Mouse (Mus musculus): ENCODE measurements at regions not wholly inside any gene's neighbourhood (a gene's known extent, or its start where the extent isn't known, plus 50 kb on each side); places are given as distances from the start of the nearest gene placed in this dataset.

DNA sequence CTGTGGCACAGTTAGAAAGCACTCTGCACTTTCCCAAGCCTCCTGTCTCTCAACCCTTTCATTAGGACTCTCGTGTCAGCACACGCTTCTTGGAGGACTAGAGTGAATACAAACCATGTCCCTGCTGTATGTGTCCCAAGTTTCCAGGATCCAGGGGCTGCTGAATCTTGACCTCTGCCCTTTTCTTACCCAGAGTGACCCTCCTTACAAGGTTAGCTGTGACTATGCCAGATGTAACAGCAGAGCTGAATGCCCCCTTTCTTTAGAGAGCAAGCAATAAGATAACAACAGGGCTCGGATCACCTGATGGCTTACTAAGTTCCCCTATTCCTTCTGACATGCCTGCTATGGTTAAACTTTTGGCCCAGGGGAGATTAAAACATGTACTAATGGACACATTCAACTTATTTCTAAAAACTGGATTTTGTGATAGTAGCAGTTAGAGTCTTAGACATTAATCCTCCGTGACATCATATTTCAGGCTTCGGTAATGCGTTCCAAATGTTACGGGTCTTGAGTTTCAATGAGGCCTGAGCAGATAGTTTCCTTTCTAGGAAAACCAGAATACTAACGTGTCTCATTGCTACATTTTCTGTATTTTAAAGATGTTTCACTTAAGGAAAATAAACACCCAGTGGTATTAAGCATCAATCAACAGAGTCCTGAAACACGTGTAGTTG, 607.0 kb downstream of the Dhx35 start:
- no peak for DNase-seq

DNA sequence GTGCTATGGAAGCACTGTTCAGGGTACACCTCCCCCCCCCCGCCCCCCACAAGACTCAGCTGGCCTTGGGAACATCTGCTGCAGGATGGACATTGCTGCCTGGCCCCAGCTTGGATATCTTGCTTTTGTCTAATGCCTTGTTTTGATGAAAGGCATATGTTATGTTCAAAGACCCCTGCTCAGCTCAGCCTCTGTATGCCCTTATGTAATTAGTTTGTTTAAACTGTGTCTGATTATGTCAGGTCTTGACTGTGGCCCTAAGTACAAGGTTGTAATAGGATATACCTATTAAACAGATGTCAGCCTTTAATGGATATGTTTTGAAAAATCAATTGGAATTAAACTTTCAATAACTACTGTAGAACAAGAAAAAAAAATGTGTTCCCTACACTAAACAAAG, 610.3 kb downstream of the Dhx35 start:
- no peak for DNase-seq

DNA sequence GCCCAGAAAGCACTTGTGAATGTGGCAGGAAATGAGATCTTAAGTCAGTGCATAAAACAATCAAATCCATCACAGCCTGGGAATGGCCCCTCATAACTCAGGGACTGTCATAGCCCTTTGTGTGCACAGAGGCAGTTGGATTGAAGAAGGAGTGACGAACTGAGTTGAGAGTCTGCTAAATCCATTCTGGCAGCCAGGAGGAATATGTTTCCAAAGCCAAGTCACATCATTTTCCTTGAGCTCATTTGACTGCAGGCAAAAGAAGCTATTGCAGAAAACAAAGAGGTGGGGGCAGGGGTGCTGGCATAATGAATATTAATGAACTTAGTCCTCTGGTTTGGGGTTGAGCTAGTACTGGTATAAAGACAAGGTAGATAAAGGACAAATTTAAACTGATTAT, 620.0 kb downstream of the Dhx35 start:
- no peak for DNase-seq

DNA sequence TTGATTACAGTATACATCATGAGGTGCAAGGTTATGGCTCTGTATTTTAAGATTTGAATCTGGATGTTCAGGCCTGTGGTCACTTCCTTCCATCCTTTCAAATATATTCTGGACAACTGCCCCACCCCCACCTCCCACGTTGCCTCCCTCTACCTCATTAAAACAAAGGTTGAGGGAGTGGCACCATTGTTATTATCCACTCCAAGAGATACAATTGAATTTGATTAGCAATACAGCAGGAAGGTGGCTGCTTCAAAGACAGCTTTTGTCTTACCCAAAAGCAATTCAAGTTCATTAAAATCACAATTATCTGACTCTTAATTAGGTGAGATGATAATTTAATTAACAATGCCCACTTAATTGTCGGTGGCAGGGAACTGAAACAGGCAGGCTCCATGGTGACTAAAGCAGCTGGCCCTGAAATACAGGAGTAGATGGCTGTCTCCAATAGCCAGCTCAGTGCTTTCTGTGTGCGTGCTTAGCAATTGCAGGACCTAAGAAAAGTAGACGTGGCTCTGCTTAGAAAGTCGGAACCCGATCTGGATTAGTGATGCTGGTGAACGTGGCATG, 623.8 kb downstream of the Dhx35 start:
- no peak for DNase-seq

DNA sequence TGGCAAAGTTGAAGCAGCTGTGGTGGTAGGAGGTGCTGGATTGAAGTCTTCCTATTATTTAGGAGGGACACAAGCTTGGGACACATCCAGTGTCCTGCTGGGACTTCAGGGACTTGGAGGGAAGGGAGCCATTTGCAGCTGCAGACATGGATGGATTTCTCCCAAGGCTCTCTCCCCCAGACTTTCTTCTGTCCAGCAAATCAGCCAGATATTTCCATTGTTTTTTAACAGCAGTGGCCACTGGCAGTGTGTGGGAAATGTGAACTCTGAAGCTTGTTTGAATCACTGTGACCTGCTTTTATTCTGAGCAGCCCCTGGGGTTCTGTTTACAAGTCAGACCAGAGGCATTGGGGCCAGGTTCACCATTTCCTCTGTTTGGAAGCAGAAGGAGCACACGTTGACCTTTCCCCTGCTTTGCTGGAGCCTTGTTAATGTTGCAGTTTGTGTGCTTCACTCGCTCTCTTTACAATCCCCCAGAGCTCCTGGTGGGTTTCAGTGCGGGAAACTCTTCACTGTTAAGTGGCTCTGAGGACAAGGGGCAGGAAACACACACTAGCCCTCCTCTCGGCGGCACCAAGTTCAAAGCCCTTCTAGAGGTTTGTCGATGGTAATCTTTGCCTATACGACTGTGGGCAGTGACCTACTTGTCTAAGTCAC, 627.8 kb downstream of the Dhx35 start:
- DNase-seq, result no peak

DNA sequence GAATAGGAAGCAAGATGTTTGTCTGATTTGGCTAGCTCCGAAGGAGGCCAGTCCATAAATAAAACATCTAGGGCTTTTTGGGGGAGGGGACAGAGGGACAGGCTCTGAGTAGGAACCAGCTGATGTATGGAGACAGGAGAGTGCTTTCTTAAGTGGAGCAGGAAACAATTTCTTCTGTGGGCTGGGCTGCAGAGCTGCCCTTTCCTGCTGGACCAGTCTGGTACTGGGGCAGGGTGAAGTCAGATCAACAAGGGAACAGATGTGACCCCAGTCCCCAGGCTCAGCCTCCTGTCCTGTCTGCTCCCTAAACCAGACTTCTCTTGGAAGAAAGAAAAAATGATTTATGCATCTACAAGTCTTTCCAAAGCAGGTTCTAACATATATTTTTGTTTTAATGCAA, 633.6 kb downstream of the Dhx35 start:
- no peak for DNase-seq

DNA sequence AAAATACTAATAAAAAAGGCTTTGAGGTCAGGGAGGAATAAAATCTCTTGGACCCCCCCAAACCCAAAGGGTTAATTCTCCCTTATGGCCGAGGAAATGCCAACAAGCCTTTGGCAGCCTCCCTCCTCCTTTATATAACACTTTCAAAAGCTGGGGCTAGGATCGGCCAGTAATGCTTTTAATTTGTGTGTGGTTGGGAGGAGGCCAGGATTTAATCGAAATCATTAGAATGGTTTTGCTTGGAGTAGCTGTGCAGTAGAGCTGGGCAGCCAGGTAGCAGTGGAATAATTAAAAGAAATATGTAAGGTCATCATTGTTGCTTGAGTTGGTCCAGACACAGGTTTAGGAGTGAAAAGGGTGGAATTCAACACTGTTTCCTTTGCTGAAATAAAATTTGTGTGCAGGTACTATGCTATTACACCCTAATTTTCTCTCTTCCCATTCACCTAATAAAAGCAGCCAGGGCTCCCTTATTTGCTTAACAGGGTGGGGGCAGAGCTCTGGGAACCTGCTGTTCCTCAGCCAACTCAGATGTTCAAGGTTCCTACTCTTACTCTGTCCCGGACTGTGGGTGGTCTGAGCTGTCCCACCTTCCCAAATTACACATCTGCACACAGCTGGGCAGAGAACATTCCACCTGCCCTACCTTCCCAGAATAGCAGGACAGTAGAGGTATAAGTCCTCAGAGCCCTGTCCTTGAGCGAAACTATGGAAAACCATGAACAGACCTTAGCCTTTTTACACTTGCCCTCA, 636.1 kb downstream of the Dhx35 start:
- DNase-seq, result no peak

DNA sequence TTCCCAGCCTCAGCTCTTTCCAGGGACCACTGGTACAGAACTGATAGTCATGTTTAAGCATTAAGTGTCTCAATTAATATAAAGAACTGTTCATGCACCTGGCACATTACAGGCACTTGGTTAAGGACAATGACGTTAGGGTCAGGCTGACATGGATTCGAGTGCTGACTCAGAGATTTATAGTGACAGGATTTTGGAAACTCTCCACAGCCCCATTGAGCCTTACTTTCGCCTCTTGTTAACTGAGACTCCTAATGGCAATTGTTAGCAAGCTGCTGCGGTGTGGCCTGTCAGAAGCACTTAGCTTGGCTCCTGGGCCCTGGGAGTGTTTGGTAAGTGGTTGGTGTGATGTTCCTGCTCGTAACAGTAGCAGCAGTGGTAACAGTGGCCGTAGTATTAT, 644.4 kb downstream of the Dhx35 start:
- no peak for DNase-seq

DNA sequence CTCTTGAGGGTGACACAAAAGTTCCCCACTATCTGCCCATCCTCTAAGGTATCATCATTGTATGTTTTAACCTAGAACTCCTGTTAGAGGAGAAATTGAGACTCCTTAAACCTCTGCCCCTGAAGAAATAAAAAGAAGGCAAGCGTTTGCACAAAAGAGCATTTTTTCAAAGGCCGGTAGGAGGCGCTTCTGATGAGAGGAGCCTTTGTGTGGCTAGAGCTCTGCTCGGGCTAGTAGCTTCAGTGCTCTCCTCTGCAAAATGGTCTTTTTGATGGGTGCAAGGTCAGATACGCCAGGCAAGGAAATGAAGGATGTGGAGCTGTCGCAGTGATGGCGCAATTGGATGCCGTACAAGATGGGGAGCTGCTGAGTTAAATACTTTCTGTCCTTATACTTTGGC, 649.0 kb downstream of the Dhx35 start:
- peak; percentile 50 for DNase-seq

DNA sequence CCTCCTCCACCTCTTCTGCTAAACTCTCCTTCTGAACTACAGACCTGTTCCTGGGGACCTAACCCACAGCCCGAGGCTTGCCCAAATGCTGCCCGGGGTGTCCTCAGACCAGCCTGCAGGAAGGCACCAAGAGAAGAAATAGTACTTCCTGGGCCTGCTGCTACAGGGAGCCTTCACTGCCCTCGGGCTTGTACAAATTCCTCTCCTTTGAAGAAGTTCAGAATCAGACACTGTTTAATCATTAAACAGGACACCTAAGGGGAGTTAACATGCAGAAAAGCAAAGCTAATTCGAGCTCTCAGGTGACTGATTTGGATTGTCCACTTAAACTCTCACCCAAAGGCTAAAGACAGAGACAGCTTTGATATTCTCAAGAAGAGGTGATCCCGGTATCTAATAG, 651.8 kb downstream of the Dhx35 start:
- DNase-seq, result no peak

DNA sequence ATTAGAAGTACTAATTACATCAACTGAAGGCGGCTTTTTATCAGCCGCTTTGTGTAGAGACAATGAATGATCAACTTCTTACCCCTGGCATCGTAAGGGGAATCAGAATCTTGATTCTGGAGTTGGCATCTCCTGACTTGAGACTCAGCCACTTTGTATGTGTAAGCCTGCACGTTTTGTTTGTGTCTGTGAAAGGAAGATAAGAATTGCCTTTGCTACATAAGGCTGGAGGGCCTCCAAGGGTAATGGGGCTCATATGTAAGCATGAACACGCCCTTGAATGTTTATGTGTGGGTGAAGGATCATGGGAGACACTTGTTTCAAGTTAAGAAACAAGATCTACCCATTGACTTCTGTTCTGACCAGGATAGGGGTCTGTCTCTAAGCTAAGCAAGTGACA, 652.3 kb downstream of the Dhx35 start:
- no peak for DNase-seq

DNA sequence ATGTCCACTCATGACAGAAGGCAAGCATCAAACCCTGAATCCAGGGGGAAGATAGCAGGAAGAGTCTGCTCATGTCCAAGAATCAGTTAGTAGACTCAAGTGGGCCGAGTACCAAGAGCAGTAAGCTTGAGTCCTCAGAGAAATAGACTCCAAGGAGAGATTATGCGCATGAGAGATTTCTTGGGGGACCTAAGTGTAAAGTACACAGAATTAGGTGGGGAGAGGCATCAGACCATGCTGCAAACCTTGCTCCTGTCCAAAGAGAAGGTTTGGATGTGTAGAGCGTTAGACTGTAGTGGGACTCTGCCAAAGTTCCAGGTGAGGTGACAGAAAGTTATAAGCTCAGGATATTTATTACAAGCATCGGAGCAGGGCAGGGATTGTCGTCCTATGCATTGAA, 654.4 kb downstream of the Dhx35 start:
- DNase-seq, result no peak

DNA sequence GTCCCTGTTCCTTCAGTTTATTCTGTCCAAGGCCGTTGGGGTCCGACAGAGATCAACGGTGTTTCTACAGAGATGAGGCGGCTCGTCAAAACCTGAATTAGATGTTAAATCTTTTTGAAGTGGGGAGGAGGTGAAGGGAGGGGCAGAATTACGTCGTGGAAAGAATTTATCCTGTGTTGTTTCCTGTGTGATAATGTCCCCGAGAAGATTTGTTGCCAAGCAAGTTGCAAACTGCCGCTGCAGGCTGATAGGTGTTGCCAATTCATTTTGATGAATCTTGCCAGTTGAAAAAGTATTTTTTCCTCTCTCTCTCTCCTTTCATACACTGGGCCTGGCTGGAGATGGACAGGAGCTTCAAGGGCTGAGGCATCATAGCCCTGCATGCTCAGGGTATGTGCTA, 656.8 kb downstream of the Dhx35 start:
- DNase-seq, result no peak

DNA sequence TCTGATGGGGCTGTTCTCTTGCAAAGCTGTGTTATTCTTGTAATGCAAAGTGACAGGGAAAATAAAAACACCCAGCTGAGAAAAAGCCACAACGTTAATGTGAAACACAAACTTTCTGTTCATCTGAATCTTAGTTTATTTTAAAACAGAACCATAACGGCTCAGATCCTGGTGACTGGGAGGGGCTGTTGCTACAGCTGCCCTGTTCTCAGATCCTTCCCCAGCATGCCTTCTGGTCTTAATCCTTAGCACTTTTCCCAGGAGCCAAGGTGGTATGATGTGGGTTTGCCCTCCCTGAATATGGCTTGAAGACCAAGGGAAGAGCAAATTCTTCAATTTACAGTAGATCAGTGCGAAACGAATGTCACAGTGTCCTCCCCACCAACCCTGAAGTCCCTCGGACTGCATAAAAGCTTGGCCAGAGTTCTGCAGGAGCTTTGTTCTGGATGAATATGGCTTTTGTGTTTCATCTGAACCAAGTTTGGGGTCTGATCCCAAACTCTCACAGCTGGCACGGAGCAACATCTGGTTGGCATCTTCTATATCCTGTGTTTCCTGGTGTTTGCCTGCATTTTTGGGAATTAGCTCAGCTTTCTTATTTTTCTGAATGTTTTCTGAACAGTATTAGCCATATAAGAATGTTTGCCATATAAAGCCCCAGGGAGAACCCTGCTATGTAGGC, 686.9 kb downstream of the Dhx35 start:
- no peak for DNase-seq

DNA sequence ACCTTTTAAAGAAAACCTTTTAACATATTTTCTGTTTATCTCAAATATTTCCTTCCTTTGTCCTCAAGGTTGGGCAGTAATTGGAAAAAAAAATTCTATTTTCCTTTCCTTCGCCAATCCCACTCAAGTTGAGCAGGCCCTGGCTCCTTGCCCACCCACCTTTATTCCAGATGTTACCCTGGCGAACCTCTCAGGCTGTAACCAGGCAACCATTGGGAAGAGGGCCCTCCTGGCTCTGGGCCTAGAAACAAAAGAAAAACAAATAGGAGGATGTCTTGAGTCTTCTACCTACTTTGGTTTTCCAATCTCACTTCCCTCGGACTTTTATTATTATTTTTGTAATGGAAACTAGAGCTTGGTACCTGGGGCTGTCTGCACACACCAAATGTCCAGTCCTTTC, 696.5 kb downstream of the Dhx35 start:
- peak; percentile 4 for DNase-seq

DNA sequence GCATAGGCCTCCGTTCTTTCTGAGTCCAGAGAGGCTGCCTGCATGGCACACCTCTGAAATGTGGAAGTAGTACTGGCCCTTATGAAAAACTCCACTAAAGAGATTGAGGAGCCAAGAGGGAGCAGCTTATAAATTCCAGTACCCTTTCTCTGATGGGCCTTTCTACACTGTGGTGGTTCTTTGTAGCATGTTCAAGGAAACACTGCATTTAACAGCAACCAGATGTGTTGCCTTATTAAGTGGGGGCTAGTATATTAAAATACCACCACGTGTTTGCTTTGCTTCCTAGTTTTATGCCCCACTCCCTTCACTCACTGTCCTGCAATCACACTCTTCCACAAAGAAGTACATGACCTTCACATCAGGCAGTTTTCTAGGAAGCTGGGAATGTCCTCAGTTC, 704.1 kb downstream of the Dhx35 start:
- DNase-seq, result no peak

DNA sequence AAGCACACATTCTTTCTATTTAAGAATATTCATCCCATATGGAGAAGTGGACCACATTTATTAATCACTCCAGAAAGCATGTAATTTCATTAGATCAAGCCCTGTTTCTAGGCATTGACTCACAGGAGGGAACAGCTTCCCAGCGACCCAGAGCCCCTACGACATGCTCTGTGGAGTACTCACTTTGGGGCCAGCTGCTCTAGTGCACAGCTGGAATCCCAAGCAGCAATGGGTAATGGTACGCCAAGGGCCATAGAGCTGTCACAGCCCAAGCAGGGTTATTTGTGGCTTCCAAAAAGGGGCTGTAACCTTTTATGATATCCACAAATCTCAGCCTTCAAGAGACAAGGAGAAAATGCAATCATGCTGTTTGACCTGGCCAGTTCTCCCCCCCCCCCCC, 706.4 kb downstream of the Dhx35 start:
- DNase-seq, result no peak

DNA sequence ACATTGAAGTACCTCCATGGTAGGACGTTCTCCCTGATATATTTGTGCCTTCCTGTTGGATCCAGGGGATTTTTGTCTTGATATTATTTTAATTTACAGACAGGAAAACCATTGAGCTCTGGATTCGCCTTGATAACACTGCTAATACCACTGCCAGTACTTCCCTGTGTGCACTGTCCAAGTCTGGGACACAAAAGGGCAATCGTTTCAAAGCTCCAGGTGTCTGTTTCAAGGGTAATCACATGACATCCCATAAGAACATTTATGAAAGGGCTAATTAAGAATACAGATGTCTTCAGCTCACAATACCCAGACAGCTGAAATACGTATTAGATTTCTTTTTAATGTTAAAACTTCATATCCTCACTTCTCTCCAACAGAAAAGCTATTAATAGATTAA, 724.5 kb downstream of the Dhx35 start:
- no peak for DNase-seq

DNA sequence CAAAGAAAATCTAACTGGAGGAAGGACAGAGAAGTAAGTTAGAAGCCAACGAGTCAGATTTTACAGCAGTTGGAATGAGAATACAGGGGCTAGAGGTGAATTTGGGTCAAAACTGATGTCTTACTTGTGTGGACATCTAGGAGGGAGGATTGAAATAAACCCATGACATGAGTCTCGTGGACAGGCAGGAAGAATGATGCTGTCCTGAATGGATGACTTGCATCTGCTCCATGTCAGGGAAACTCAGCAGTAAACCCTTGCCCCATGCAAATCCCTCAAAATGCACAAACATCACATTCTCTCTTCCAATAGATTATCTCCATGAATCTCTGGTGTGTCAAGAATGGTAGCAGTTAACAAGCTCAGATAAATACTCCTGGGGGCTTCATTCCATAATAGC, 729.1 kb downstream of the Dhx35 start:
- no peak for DNase-seq

DNA sequence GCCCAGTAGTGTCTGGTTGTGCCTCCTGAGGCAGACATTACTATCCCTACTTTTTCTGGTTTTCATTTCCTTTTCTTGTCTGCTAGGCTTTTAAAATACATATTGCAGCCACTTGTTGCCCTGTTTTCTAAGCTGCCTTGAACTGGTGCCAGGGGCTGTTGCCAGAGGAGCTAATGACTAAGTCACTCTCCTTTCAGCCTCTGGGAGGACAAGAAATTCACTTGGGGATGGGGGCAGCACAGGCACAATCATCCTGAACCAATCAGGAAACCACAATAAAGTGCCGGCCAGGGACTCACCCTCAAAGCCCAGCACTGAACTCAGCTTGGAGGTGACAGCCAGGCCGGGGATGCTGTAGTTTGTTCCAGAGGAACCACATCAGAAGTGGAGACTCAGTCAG, 740.3 kb downstream of the Dhx35 start:
- DNase-seq, result peak; percentile 29

DNA sequence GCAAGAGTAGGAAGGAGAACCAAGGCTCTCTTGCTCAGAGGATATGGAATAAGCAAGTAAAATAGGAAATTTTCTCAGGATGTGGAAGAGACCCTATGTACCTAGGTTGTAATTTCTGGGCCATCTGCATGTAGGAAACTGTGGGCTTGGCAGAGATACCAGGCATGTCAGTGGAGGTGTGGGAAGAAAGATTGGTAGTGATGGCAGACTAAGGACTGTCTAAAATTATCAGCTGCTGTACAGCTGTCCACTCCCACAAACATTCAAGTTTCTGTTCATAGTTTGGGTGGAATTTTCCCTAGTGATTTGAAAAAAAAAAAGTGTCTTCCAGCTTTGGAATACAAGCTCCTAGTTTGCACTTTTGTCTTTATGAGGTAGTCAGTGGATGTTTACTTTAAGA, 744.7 kb downstream of the Dhx35 start:
- no peak for DNase-seq

DNA sequence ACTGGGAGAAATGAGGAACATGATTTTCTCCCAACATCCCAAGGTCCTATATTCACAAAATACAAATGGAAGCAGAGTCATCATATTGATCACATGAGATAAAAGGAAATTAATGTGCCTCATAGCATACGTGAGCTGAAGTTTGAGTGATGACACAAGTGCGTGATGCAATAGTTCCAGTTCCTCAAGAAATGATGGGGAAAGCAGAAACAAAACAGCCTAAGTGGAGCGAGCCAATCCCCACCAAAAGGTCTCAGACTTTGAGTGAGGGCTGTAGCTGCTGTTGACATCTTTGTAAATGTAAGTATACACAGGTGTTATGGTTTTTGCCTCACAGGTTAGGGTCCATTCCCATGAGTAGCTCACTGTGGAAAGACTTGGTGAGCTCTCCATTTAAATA, 763.0 kb downstream of the Dhx35 start:
- no peak for DNase-seq

DNA sequence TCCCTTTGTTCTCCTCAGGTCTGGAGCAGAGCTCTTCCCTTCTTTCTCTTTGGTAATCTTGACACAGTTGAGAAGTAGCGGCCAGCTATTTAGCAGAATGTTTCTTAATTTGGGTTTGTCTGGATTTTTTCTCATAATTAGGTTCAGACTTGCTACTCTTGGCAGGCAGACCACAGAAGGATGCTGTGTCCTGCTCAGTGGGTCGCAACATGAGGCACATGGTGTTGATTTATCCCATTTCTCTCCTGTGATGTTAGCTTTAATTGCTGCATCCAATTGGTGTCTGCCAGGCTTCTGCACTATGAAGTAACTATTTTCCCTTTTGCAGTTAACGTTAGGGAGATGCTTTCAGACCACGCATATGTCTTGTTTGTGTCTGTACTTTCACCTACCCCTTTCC, 768.7 kb downstream of the Gm826 start:
- no peak for DNase-seq

DNA sequence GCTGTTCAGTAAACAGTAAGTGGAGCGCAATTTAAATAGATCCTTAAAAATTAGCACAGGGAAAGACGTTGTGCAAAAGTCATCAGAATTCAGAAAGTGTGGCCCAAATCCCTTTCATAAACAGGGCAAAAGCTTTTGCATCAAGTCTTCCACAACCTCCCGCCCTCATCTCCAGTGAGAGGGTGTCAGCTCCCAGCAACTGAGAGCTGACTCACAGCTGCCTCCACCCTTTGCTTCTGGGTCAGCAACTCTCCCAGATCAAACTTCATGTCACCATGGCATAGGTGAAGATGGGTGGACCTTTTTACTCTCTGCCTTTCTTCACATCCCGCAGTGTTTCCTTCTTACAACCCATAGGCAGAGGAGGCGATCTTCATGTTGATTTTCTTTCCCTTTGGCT, 768.0 kb downstream of the Gm826 start:
- no peak for DNase-seq
